Mouse (Mus musculus): ENCODE measurements at regions not wholly inside any gene's neighbourhood (a gene's known extent, or its start where the extent isn't known, plus 50 kb on each side); places are given as distances from the start of the nearest gene placed in this dataset.

DNA sequence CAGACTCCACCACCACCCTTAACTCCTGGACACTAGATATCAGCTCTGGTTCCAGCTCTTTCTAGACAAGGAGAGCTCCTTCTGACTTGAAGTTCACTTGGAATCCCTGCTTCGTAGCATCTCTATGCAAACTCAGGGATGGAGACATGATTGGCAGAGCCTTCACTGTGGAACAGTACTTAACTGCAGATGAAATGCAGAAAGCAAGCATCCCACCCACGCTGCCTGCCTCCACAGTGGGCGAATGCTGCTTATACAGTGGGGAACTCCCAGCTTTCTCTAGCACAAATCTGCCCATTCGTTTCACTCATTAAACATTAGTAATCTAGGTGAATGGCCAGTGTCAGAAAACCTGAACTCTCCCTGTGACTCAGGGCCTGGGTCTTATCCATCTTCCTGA, 92.0 kb upstream of the Coch start:
- DNase-seq: no peak

GRCm38 (mm10) chr12:51502724-51503123, 90.4 kb upstream of the Coch start:
- DNase-seq: no peak

- no peak for DNase-seq
Observed at GRCm38 (mm10) chr12:51503706-51504105, 89.4 kb upstream of the Coch start.

- DNase-seq: no peak
Observed at GRCm38 (mm10) chr12:51504581-51504980, 88.6 kb upstream of the Coch start.

DNA sequence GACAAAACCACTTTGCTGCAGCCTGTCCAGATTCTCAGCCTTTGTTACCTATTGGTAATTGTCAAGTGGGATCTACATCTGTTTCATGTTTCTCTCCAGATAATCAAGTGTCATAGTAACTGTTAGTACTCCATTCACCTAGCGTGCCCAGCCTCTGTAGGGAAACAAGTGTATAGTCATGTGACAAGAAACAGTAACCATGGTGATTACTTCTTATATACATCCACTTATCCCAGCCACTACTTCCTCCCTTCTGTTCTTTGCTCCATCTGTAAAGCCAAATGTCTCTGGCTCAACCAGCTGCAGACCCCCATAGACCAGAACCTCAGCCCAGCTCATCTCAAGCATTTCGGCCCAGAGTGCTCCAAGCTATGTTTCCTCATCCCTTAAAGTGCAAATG, 83.1 kb upstream of the Coch start:
- no peak for DNase-seq

DNA sequence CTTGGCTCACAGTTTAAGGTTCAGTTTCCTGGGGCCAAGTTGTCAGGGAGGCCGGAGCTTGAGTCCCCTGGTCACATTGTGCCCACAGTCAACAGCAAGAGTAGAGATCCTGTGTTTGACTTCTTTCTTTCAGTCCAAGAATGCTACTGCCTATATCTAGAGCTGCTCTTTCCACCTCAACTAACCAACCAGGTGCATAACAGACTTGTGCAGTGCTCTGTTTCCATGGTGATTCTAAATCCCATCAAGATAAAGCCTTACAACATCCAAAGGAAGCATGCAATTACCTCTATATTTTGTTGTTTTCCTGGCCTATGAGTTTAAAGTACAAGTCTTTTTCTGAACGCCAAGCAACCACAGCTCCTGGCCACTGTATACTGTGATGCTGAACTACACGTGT, 76.4 kb upstream of the Coch start:
- no peak for DNase-seq

- no peak for DNase-seq
Observed at GRCm38 (mm10) chr12:51521610-51522120, 71.5 kb upstream of the Coch start.

GRCm38 (mm10) chr12:51523866-51524265, 69.3 kb upstream of the Coch start:
- DNase-seq: no peak

- DNase-seq: no peak
Observed at GRCm38 (mm10) chr12:51527854-51528253, 65.3 kb upstream of the Coch start.

DNA sequence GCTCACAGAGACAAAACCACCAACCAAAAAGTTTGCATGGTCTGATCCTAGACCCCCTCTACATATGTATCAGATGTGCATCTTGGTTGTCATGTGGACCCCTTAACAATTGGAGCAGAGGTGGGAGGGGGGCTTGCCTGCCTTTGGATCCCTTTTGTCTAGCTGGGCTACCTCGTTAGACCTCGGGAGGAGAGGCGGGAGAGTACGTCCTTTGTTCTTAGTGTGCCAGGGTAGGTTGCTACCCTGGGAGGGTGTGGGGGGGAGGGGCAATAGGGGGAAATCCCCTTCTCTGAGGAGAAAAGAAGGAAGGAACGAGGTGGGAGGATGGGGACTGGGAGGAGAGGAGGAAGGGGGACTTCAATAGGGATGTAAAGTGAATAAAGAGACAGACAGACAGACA, 58.5 kb upstream of the Coch start:
- peak; percentile 53 for DNase-seq

GRCm38 (mm10) chr12:51535056-51535640, 58.0 kb upstream of the Coch start:
- DNase-seq: peak; percentile 25

Measured in retina, postnatal 1 day (tissue).